Mouse (Mus musculus): ENCODE results near the gene Dab2ip.

Dab2ip gene

DNA sequence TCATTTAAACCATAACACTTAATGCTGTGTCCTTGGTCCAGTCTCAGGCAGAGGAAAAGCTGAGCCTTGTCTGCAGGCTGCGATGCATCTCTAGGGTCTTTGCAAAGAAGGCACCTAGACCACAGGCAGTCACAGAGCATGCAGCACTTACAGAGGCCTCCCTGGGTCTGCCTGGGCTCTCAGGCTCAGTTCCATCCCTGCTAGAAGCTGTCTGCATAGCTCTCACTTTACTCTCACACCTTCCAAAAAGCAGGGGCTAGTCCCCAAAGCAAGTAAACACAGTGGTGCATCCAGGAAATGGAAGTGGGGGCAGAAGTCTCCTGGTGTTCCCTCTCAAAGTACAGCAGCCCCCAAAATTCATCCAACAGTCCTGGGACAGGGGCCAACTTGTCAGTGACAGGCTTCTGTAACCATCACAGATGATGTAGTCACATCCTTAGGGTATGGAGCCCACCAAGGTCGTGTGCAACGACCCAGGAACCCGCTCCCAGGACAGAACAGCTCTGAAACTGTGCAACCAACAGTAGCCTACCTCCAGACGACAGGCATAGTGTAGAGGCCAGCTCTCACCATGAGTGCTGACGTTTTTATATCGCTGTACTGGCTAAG, 192.6 kb downstream of the Dab2ip start:
- DNase-seq (ENCODE audit: low read depth): no peak

DNA sequence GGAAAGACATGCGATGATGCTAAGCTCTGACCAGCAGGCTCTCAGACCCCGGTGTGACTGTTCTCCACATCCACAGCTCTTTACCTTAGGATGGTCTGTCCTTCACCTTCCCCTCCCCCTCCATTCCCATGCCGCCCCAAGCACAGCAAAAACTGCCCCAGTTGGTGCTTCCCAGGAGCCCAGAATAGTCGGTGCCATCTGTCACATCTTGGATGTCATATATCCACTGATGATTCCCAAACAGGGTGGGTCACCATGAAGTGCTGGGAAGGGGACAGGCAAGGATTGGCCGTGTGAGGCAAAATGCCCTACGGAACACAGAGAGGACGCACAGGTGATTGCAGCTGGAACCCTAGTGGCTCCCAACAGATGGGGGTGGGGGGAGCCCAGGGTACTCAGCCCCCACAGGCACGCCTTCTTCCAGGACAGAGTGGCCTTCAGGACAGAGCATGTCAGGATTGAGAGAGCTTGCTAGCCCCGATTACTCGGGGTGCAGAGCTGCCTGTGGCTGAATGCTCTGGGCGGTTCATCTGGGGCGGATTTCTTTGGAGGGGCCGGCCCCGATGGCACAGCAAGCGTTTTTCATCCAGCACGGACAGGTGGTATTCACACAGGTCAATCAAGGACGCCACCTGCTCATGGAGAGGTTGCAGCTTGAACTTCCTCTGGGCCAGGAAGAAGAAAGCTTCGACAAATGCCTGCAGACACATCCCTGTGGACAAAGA, 193.9 kb downstream of the Dab2ip start:
- no peak for DNase-seq (ENCODE audit: low read depth)

DNA sequence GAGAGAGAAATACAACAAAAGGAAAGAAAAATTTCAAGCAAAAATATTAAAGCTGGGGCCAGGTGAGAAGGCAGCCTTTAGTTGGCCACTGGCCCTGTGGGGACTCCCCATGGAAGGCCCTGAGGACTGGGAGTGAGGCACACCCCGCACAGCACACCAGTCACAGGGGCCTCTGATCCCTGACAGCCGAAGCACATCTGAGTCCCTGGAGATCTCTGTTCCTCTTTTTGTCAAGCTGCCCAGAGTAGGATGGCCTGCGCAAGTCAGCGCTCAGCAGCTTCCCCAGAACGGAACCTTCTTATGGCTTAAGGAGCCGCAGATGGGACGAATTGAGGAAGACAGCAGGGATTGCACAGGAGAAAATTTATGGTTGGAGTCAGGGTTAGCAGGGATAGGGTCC, 198.4 kb downstream of the Dab2ip start:
- no peak for DNase-seq (ENCODE audit: low read depth)

DNA sequence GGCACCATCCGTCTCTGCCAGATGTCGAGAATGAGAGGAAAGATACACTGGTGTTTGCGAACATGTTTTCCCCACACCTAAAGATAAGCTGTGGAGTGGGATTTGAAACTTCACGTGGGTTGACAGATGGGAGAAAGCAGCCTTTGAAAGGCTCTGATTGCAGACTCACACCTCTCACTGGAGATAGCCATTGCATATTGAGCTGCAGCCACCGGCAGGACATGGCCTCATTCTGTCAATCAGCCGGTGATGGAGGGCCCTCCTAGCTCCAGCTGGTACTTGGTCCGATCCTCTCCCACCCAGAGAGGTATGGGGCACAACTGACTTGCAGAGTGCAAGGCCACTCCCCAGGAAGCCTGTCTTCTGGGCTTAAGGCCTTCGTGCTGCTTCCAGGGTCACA, 202.3 kb downstream of the Dab2ip start:
- no peak for DNase-seq (ENCODE audit: low read depth)

DNA sequence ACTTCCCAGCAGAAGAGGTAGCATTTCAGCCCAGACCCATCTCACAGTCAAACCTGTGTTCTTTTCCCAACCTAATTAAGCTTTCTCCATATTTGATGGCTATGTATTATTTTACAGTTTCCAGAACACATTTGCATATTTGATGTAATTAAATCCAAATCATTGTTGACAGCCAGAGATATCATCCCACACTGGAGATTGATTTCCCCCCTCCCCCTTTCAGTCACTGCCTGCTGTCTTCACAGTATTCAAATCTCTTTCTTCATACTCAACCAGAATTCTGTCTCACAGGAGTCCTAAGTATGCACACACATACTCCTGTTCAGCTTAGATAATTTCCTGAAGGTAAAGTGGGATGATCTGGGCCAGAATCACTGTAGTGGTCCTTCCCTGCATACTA, 202.8 kb downstream of the Dab2ip start:
- DNase-seq (ENCODE audit: low read depth): no peak

DNA sequence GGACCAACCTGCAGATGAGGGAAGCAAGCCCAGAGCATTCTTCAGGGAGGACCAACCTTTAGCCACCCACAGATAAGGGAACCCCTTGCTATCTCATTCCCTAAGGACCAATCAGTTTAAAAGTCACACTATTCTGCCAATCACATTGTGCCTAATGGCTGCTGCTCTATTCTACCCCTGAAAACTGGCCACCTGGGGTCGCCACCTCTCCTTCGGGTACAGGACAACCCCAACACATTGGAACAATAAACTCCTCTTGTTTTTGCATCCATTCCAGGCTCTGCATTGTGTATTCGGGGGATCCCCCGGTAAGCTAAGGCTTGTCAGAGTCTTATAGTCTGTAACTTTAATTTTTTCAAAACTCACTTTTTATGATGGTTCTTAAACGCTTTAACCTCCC, 203.4 kb downstream of the Dab2ip start:
- DNase-seq (ENCODE audit: low read depth): no peak

DNA sequence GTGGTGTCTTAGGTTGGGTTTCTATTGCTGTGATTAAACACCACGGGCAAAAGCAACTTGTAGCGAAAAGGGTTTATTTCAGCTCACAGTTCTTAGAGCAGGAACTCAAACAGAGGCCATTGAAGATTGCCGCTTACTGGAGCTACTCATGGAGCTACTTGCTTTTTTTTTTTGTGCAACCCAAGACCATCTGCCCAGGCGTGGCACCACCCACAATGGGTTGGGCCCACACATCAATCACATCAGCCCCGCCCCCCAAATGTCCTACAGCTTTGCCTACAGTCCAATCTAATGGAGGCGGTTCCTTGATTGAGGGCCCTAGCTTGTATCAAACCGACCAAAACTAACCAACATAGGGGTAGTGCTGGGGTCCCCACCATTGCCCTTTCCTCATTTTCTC, 205.8 kb downstream of the Dab2ip start:
- no peak for DNase-seq (ENCODE audit: low read depth)

DNA sequence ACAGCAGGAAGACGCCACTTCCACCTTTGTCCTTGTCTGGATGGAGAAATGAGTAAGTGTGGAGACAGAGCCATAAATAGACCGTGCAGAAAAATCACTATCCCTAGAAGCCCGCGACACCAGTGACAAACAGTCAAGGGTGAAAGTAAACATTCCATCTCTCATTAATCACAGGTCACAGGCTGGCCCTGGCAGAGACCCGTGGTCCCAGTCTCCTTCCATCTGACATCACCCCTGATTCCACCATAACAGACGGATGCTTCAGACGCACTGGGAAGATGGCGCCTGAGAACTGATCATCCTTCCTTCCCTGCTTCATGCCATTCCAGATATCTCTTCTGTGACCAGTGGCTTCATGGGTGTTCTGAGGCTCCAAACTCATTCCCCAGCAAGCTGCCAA, 206.3 kb downstream of the Dab2ip start:
- DNase-seq (ENCODE audit: low read depth): no peak

DNA sequence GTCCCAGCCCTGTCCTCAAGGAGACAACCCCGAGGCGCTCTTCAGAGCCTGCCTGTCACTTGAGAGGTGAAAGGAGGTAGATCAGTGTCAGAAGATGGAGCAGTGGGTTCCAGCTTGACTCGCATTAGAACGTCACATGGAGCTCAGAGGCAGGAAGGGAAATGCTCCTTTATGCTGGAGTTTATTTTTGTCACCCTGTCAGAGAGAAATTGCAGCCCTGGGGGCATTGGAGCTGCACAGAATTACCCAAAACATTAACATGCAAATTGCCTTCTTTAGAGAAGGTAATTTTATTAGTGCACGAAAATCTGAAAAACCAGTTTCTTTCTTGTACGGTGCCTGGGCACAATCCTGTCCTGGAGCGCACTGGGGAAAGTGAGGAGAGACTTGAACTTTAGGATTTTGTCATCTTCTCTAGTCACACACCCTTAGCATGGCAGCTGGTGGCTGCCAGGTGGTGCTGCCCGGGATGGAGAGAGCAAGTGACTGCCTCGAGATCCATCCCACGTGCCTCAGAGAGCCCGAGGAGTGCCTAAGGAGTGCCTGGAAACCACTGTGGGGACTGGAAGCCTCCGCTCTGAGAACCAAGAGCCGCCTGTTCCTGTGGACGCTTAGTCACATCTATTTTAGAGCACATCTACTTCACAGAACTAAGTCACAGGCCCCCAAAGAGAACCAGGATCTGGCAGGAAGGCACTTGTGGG, 209.9 kb downstream of the Dab2ip start:
- no peak for DNase-seq (ENCODE audit: low read depth)

DNA sequence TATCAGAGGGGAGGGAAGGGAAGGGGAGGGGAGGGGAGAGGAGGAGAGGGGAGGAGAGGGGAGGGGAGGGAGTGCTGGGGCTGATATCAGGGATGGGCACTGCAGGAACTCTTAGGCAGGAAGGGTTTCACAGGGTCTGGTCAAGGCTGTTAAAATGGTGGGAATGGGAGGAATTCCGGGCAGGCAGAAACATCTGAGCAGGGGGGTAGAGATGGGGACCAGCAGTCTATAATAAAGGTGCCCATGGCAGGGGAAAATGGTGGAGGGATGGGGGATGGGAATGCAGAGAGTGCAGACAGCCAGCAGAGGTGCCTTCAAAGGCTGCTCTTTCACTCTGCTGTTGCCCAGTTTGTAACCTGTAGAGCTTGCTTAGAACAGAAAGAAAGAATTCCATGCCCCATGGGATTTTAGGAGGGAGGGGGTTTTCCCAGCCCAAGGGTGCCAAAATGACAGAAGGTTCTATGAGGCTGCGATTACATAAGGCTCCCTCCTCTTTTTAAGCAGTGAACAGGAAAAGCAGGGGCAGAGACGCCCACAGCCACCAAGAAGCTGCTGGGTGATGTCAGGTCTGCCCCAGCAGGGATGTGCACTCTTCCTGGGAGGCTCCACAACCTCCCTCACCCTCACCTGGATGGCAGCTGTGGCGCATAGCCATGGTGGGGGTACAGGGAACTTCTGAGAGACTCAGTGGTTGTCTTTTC, 210.6 kb downstream of the Dab2ip start:
- no peak for DNase-seq (ENCODE audit: low read depth)

DNA sequence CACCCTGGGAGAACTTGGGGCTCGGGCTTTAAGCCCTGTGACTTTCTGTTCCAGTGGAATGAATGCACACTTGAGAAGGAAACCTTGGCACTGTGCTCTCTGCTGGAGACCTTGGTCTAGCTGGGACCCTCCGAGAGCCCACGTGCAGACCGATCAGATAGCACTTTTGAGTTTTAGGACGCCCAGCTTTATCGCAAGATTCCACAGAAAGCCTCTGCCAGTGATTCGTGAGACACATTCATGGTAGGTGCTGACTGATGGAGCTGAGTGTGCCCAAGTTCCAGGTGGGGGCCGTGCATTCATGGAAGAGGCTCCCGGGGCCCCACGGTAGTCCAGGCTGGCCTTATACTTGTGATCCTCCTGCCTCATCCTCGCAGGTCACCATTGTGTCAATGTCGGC, 211.3 kb downstream of the Dab2ip start:
- no peak for DNase-seq (ENCODE audit: low read depth)

DNA sequence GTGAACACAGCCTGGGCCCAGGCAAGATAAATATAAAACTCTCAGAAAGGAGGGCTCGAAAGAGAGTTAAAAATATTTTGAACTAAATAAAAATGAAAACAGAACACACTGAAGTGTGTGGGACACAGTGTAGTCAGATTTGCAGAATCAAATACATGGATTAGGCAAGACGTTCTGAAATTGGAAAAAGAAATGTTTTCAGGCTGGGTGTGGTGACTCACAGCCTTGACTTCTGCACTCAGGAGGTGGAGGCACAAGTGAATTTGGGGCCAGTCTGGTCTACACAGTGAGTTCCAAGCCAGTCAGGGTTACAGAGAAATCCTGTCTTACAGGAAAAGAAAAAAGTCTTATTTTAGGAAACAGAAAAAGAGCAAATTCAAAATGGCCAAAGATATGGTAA, 212.5 kb downstream of the Dab2ip start:
- peak; percentile 69 for DNase-seq (ENCODE audit: low read depth)

DNA sequence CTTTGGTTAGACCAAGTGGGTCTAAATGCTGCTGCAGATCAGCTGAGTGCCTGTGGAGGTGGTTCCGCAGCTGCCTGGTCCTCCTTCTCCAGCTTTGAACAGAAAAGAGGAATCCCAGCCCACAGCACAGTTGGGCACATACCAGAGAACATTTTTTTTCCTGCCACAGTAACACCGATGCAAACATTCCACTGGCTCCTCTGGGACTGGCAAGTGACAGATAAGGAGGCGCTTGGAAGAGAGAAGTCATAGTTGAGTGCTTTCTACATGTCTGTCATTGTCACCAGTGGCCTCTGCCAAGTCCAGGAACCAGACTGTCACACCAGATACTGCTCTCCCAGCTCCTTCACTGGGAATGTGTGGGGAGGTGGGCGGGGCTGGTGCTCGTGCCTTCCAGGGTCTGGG, 217.6 kb downstream of the Dab2ip start:
- no peak for DNase-seq (ENCODE audit: low read depth)

DNA sequence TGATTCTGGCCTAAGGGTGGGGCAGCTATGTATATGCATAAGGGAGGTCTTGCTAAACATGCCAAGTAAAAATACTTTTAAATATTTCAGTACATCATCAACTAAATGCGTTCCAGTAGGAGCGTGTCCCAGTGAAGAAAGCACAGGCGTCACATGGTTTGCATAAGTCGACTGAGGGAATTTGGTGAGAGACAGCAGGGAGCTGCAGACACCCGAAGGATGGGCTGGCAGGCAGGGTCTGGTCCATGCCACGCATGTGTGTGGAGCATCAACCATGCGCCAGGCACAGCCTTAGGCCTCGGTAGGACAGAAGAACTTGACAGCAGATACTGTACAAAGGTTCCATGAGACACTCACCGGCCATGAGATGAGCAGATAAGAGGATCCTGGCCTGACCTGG, 218.9 kb downstream of the Dab2ip start:
- no peak for DNase-seq (ENCODE audit: low read depth)

DNA sequence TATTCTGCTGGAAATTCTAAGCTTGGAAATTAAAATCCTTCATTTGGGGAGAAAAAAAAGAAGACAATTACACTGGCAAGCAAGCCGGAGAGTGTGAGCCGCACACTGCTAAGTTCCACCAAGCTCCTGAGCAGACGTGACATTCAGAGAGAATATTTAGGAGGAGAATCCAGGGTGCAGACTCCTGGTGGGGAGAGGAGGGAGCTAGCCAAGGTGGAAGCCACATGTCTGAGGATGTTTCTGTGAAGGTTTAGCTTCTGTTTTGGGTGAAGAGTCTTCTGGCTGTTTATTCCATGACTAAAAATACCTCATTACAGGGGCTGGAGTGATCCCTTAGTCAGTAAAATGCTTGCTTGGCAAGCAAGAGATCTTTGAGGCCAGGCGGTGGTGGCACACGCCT, 221.2 kb downstream of the Dab2ip start:
- DNase-seq (ENCODE audit: low read depth): no peak

Measured in fibroblast of lung, adult 2 months (primary cell).